Mouse (Mus musculus) central nervous system, embryonic 14 days (tissue): ENCODE measurements around the gene Slc29a2. TPM values are rescaled to one million over a fixed set of nuclear protein-coding genes. Genes with fewer than 3 reads are reported as not detected.

ENCODE experiments used
- polyA plus RNA-seq: library from polyadenylated mRNA; depleted of rRNA; stranded (reverse); fragments of >200 nt; gene quantifications from 2 replicates; pipeline ENCODE4 v1.2.3, GENCODE M21; 2012; rRNA removed

Gene Slc29a2
- 22.4 and 26.9 TPM in 2 replicates for polyA plus RNA-seq

GRCm38 (mm10) chr19:5023621-5024479, at the start of gene Slc29a2:
Slc29a2 (plus strand) TSS chr19:5023860.

DNA sequence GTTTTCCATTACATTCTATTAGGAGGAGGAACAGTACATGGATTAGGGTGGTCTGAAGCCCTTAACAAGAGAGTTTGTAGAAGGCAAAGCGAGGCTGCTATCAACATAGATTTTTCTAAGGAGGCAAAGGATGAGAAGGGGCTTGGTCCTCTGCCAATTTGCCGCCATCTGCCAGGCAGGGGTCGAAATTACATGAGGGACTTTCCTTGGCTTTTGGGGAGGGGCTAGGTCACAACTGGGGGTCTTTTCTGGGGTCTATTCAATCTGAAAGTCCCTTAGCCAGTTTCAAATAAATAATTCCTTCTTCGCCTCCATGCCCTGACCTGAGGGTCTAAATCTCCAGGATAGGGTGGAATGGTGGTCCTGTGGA, 33.4 kb upstream of the Slc29a2 start, which contains the start of gene Npas4:
TSS of gene Npas4 (minus strand) at position 61 of the 370 bp plus-strand sequence.

DNA sequence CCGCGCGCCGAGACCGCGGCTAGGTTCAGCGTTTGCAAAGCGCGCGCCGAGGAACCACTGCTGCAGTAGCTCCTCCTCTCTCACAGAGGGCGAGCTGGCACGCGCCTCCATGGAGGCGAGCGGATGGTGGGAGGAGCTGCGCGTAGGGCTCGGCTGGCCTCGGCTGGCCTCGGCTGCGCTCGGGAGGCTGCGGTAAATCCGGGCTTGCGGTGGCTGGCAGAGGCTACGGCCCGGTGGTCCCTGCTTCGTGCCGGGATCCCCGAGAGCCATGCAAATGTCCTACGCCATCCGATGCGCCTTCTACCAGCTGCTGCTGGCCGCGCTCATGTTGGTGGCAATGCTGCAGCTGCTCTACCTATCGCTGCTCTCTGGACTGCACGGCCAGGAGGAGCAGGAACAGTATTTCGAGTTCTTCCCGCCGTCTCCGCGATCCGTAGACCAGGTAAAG, 15.1 kb downstream of the Slc29a2 start, which contains the start of the genes B4gat1 and AC124502.3:
TSS of gene B4gat1 (plus strand) at position 118 of the 448 bp plus-strand sequence.
TSS of gene AC124502.3 (plus strand) at position 183 of the 448 bp plus-strand sequence.

GRCm38 (mm10) chr19:5040862-5041523, 17.3 kb downstream of the Slc29a2 start, which contains the start of gene Brms1:
Brms1 (plus strand) TSS chr19:5041354.

DNA sequence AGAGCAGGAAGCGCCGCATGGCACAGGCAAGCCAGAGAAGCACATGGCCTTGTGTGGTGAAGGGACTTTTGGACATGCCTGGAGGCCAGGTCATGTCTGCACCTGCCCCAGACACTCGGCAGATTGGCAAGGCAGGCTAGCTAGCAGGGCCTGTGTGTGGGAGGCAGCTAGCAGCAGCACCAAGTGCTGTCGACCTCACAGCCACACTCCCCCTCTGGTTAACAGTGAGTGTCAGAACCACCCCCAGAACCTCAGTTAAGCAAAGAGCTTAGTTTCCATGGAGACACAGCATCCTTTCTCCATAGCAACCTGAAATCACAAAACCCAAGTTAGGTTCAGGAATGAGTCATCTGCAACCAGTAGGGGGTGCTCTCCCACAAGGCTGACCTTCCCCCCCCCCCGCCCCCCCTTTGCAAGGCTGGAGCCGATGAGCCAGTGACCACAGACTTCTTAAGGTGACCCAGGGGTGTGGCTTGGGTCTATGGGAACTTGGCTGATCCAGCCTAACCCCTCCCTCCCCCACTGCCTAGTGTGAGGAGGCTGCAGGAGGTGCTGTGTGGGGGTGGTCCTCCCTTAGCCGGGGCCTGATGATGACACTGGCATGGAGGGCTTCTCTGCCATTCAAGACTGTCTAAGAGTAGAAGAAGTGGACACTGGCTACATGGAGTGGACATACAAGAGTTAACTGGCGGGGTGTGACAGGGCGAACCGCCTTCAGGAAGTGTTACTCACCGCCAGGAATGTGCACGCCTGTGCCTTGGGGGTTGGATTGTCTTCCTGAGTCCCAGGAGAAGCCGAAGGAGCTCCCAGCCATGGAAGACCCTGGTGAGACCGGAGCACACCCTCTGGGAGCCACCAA, 26.6 kb downstream of the Slc29a2 start, which contains the start of gene Rin1:
TSS of gene Rin1 (plus strand) at position 435 of the 859 bp plus-strand sequence.

DNA sequence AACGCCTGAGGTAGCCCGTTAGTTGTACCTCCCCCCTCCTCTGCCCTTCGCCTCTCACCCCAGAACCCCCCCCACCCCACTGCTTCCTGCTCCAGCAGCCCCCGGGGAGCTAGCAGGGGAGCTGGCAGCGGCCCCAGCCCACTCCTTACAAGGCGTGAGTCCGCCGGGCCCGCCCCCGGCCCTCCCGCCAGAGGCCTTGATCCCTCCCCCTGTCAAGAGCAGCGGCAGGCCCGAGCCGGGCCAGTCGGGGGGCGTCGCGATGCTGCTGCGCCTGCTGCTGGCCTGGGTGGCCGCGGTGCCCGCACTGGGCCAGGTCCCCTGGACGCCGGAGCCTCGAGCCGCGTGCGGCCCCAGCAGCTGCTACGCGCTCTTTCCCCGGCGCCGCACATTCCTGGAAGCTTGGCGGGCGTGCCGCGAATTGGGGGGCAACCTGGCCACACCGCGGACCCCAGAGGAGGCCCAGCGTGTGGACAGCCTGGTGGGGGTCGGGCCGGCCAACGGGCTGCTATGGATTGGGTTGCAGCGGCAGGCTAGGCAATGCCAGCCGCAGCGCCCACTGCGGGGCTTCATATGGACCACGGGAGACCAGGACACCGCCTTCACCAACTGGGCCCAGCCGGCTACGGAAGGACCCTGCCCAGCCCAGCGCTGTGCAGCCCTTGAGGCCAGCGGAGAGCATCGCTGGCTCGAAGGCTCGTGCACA, 44.4 kb downstream of the Slc29a2 start, which contains the start of gene Cd248:
TSS of gene Cd248 (plus strand) at position 212 of the 703 bp plus-strand sequence.

Other genes starting within 250 kb of the Slc29a2 start
- 150 and 168 TPM in 2 replicates for gene Rbm4, start 230.0 kb upstream of the Slc29a2 start, polyA plus RNA-seq
- gene Gm21992, start 212.2 kb upstream of the Slc29a2 start, polyA plus RNA-seq: 17.5 and 26.3 TPM in 2 replicates
- 59.1 and 61.9 TPM in 2 replicates for gene Rbm14, start 212.2 kb upstream of the Slc29a2 start, polyA plus RNA-seq
- 44.2 and 54.2 TPM in 2 replicates for gene Ccs, start 184.5 kb upstream of the Slc29a2 start, polyA plus RNA-seq
- gene Ccdc87, start 184.5 kb upstream of the Slc29a2 start, polyA plus RNA-seq: 0.28 and 0.48 TPM in 2 replicates
- gene Ctsf, start 168.7 kb upstream of the Slc29a2 start, polyA plus RNA-seq: 58.6 and 72.9 TPM in 2 replicates
- 1.3 and 2.9 TPM in 2 replicates for gene Actn3, start 146.0 kb upstream of the Slc29a2 start, polyA plus RNA-seq
- 33.2 and 34.5 TPM in 2 replicates for gene Zdhhc24, start 145.2 kb upstream of the Slc29a2 start, polyA plus RNA-seq
- gene Bbs1, start 117.2 kb upstream of the Slc29a2 start, polyA plus RNA-seq: 18.7 and 18.8 TPM in 2 replicates
- 110 and 111 TPM in 2 replicates for gene Dpp3, start 95.6 kb upstream of the Slc29a2 start, polyA plus RNA-seq
- gene Peli3, start 80.7 kb upstream of the Slc29a2 start, polyA plus RNA-seq: 8.6 and 9.1 TPM in 2 replicates
- 86.3 and 93.6 TPM in 2 replicates for gene Mrpl11, start 61.7 kb upstream of the Slc29a2 start, polyA plus RNA-seq
- 4.5 and 4.8 TPM in 2 replicates for gene Npas4, start 33.5 kb upstream of the Slc29a2 start, polyA plus RNA-seq
- 34.8 and 39.6 TPM in 2 replicates for gene B4gat1, start 15.0 kb downstream of the Slc29a2 start, polyA plus RNA-seq
- 2.7 and 3.4 TPM in 2 replicates for gene AC124502.3, start 15.0 kb downstream of the Slc29a2 start, polyA plus RNA-seq
- 41.3 and 46.9 TPM in 2 replicates for gene Brms1, start 17.5 kb downstream of the Slc29a2 start, polyA plus RNA-seq
- 3.0 and 3.7 TPM in 2 replicates for gene Rin1, start 26.6 kb downstream of the Slc29a2 start, polyA plus RNA-seq
- gene Cd248, start 44.2 kb downstream of the Slc29a2 start, polyA plus RNA-seq: 18.0 and 35.0 TPM in 2 replicates
- 6.5 and 8.1 TPM in 2 replicates for gene Tmem151a, start 61.7 kb downstream of the Slc29a2 start, polyA plus RNA-seq
- 65.4 and 72.8 TPM in 2 replicates for gene Yif1a, start 64.7 kb downstream of the Slc29a2 start, polyA plus RNA-seq
- 313 and 334 TPM in 2 replicates for gene Cnih2, start 74.7 kb downstream of the Slc29a2 start, polyA plus RNA-seq
- 175 and 180 TPM in 2 replicates for gene Rab1b, start 83.2 kb downstream of the Slc29a2 start, polyA plus RNA-seq
- 109 and 115 TPM in 2 replicates for gene Klc2, start 94.7 kb downstream of the Slc29a2 start, polyA plus RNA-seq
- 45.1 and 54.2 TPM in 2 replicates for gene Pacs1, start 249.3 kb downstream of the Slc29a2 start, polyA plus RNA-seq